Mouse (Mus musculus): Measurements from ENCODE around the gene Scnm1.

DNA sequence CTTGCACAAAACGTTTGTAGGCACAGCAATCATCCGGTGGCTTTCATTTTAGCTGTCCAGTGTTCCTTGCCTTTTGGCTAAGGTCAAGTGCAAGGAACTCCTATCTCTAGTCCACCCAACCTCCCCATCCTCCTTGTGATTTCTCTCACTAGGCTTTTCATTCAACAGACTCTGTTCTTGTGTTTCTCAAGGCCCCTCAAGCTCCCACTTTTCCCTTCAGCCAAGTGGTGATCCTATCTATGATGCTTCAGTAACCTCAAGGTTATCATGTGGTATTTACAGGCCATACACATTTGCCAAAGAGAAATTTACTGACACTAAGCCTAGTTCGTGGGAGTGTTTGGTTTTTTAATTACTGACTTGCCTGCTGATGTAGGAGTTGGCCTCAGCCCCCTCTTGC lies 46.1 kb upstream of the Scnm1 start:
- TF ChIP-seq POLR2A (IDR thresholded peaks at IDR 0.05; ENCODE audit: borderline replicate concordance, control insufficient read depth, low read depth, low read length) (no peak), CTCF (IDR thresholded peaks at IDR 0.05; ENCODE audit: control insufficient read depth, insufficient read depth, low read length) (no peak)
